Mouse (Mus musculus): ENCODE data around the gene Fam89a. TPM values are rescaled to one million over a fixed set of nuclear protein-coding genes. Genes with fewer than 3 reads are reported as not detected.

Fam89a gene
- polyA plus RNA-seq (2012; fragmentation: generic; extraction: Trizol) = 1.5 TPM
- long read RNA-seq, experiment 1, partial matches to known transcripts = 0 of 3 reads
- long read RNA-seq, experiment 1, other reads (novel, unspliced or antisense) = 0 of 3 reads
- long read RNA-seq, experiment 2 = 0 reads

DNA sequence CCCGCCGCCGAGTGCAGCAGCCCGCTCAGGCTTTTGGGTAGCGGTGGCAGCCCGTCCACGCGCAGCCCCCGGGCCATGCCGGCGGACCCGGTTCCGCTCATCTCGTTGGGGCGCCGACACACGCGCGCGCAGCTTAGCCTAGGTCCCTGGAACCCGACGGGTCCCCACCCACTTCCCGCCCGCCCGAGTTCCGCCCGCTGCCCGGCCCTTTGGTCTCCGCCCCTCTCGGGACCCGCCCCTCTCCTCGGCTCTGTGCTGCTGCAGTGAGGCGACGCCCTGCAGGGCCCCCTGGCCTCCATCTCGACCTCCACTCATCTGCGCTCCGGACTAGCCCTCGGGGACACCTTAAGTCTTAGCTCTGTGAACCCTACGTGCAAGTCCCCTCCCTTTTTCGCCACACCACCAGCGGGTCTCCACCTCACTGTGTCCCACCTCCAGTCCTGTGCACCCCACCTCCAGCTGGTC lies at the start of gene Fam89a:
TSS of gene Fam89a (minus strand) at position 124 of the 465 bp plus-strand sequence.
- peak within 1 kb of the TSS; percentile 41 for H3ac ChIP-seq (ENCODE audit: control insufficient read depth, insufficient read length, low read depth)
- H3K4me3 ChIP-seq (ENCODE audit: insufficient read depth, poor library complexity, severe bottlenecking) = peak within 1 kb of the TSS; percentile 32
- H3K27me3 ChIP-seq (ENCODE audit: control insufficient read depth, insufficient read depth, insufficient read length) = peaks cover 71% of the 10 kb centered on the region
- no peaks in the 10 kb centered on the region for H3K79me3 ChIP-seq (ENCODE audit: low read depth)
- H3K36me3 ChIP-seq (ENCODE audit: control insufficient read depth, insufficient read depth) = no peaks in the 10 kb centered on the region
- TF ChIP-seq MYOG (IDR thresholded peaks at IDR 0.05; ENCODE audit: control insufficient read depth, extremely low read depth, insufficient read length) = no peak
- no peak for TF ChIP-seq MAX (IDR thresholded peaks at IDR 0.05)
- no peak for TF ChIP-seq CEBPB (IDR thresholded peaks at IDR 0.05; ENCODE audit: low read depth)
- TF ChIP-seq FOSL1 (IDR thresholded peaks at IDR 0.05; ENCODE audit: insufficient read depth, low read length, poor library complexity, severe bottlenecking) = no peak
- no peak for TF ChIP-seq USF1 (IDR thresholded peaks at IDR 0.05; ENCODE audit: low read depth)
- TF ChIP-seq CTCF (IDR thresholded peaks at IDR 0.05; ENCODE audit: control insufficient read depth, insufficient read depth, insufficient read length) = no peak
- TF ChIP-seq MYOD1 (IDR thresholded peaks at IDR 0.05; ENCODE audit: control insufficient read depth, insufficient read length, low read depth) = no peak
- H3K79me2 ChIP-seq (ENCODE audit: control insufficient read depth, insufficient read depth) = no peaks in the 10 kb centered on the region

DNA sequence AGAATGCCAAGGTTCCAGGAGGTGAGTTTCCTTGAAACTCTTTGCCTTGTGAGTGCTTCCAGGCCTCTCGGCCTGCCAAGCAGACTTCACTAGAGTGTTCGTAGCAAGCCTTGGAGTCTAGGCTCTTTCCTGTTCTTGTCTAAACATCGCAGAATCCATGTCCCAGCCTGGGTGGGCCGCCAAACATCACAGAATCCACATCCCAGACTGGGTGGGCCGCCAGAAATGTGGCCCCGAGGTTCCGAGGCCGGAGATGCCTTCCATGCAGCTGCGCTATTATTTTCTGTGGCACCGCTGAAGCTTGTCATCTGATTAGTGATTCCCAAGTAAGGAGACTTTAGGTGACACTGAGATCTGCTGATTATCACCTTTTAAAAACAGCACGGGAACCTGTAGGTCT lies 48.9 kb upstream of the Fam89a start:
- Histone ChIP-seq H3K27me3 (ENCODE audit: control insufficient read depth, insufficient read depth, insufficient read length) (peaks cover 61% of the 10 kb centered on the region), H3K79me3 (ENCODE audit: low read depth) (no peaks in the 10 kb centered on the region), H3K4me3 (ENCODE audit: insufficient read depth, poor library complexity, severe bottlenecking) (no peak overlapping the region), H3K79me2 (ENCODE audit: control insufficient read depth, insufficient read depth) (no peaks in the 10 kb centered on the region), H3ac (ENCODE audit: control insufficient read depth, insufficient read length, low read depth) (no peak overlapping the region), H3K36me3 (ENCODE audit: control insufficient read depth, insufficient read depth) (no peaks in the 10 kb centered on the region)
- TF ChIP-seq MYOD1 (IDR thresholded peaks at IDR 0.05; ENCODE audit: control insufficient read depth, insufficient read length, low read depth) (no peak), CEBPB (IDR thresholded peaks at IDR 0.05; ENCODE audit: low read depth) (no peak), MAX (IDR thresholded peaks at IDR 0.05) (no peak), USF1 (IDR thresholded peaks at IDR 0.05; ENCODE audit: low read depth) (no peak), FOSL1 (IDR thresholded peaks at IDR 0.05; ENCODE audit: insufficient read depth, low read length, poor library complexity, severe bottlenecking) (no peak), MYOG (IDR thresholded peaks at IDR 0.05; ENCODE audit: control insufficient read depth, extremely low read depth, insufficient read length) (no peak), CTCF (IDR thresholded peaks at IDR 0.05; ENCODE audit: control insufficient read depth, insufficient read depth, insufficient read length) (no peak)

DNA sequence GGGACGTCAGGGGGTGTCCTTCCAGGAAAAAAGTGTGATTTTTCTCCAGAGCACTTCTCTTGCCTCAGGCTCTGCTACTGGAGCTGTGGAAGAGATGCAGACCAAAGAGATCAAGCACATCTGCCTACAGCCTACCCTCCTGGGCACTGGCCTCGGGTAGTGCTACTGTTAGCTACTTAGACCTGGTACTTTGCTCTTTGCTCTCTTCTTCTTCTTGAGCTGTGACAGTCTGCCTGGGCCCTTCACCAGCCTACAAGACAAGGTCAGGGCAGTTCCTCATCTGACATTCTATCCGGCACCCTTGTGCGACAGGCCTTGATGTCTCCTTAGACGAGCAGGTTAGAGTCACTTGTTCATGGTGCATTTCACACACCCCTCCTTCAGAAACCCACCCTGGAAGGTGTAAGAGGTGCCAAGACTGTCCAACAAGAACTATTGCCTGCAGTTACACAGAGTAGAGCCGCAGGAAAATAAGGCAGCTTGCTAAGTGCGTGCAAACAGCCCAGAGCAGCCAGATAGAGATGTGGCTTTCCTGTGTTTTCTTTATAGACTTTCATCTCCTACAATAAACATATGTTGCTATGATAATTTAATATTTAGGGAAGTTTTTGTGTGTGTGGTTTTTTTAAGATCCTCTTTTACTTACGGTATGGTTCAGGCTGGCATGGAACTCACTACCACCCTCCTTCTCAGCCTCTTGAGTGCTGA lies 44.3 kb upstream of the Fam89a start:
- peaks cover 57% of the 10 kb centered on the region for H3K27me3 ChIP-seq (ENCODE audit: control insufficient read depth, insufficient read depth, insufficient read length)
- no peaks in the 10 kb centered on the region for H3K79me2 ChIP-seq (ENCODE audit: control insufficient read depth, insufficient read depth)
- no peaks in the 10 kb centered on the region for H3K36me3 ChIP-seq (ENCODE audit: control insufficient read depth, insufficient read depth)
- no peak overlapping the region for H3ac ChIP-seq (ENCODE audit: control insufficient read depth, insufficient read length, low read depth)
- no peaks in the 10 kb centered on the region for H3K79me3 ChIP-seq (ENCODE audit: low read depth)
- H3K4me3 ChIP-seq (ENCODE audit: insufficient read depth, poor library complexity, severe bottlenecking) = no peak overlapping the region
- TF ChIP-seq CTCF (IDR thresholded peaks at IDR 0.05; ENCODE audit: control insufficient read depth, insufficient read depth, insufficient read length) (no peak), MAX (IDR thresholded peaks at IDR 0.05) (no peak)

DNA sequence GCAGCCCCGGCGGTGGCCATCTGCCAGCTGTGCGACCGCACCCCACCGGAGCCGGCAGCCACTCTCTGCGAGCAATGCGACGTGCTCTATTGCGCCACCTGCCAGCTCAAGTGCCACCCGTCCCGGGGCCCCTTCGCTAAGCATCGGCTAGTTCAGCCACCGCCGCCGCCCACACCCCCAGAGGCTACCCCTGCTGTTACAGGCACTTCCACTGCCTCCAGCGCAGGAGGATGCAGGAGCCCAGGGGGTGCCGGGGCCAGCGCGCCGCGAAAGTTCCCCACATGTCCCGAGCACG lies 42.8 kb upstream of the Fam89a start:
- H3K4me3 ChIP-seq (ENCODE audit: insufficient read depth, poor library complexity, severe bottlenecking) = no peak overlapping the region
- no peaks in the 10 kb centered on the region for H3K36me3 ChIP-seq (ENCODE audit: control insufficient read depth, insufficient read depth)
- H3ac ChIP-seq (ENCODE audit: control insufficient read depth, insufficient read length, low read depth) = no peak overlapping the region
- H3K27me3 ChIP-seq (ENCODE audit: control insufficient read depth, insufficient read depth, insufficient read length) = peaks cover 59% of the 10 kb centered on the region
- TF ChIP-seq CTCF (IDR thresholded peaks at IDR 0.05; ENCODE audit: control insufficient read depth, insufficient read depth, insufficient read length) = no peak
- no peak for TF ChIP-seq MYOG (IDR thresholded peaks at IDR 0.05; ENCODE audit: control insufficient read depth, extremely low read depth, insufficient read length)
- H3K79me2 ChIP-seq (ENCODE audit: control insufficient read depth, insufficient read depth) = no peaks in the 10 kb centered on the region
- no peaks in the 10 kb centered on the region for H3K79me3 ChIP-seq (ENCODE audit: low read depth)

GRCm38 (mm10) chr8:124793661-124794485 lies 42.2 kb upstream of the Fam89a start:
- Histone ChIP-seq H3K27me3 (ENCODE audit: control insufficient read depth, insufficient read depth, insufficient read length) (peaks cover 61% of the 10 kb centered on the region), H3K79me3 (ENCODE audit: low read depth) (no peaks in the 10 kb centered on the region), H3K36me3 (ENCODE audit: control insufficient read depth, insufficient read depth) (no peaks in the 10 kb centered on the region), H3K79me2 (ENCODE audit: control insufficient read depth, insufficient read depth) (no peaks in the 10 kb centered on the region), H3K4me3 (ENCODE audit: insufficient read depth, poor library complexity, severe bottlenecking) (no peak overlapping the region), H3ac (ENCODE audit: control insufficient read depth, insufficient read length, low read depth) (no peak overlapping the region)
- TF ChIP-seq MAX (IDR thresholded peaks at IDR 0.05) (no peak), CEBPB (IDR thresholded peaks at IDR 0.05; ENCODE audit: low read depth) (no peak), CTCF (IDR thresholded peaks at IDR 0.05; ENCODE audit: control insufficient read depth, insufficient read depth, insufficient read length) (no peak), FOSL1 (IDR thresholded peaks at IDR 0.05; ENCODE audit: insufficient read depth, low read length, poor library complexity, severe bottlenecking) (no peak)

All from C2C12 (cell line).